Mouse (Mus musculus): ENCODE data around the gene Dennd1a. TPM values are rescaled to one million over a fixed set of nuclear protein-coding genes. Genes with fewer than 3 reads are reported as not detected.
A peak's percentile ranks its signal among the peaks of the same experiment; 100 is the strongest.

Gene Dennd1a
- total and polyA plus RNA-seq, 2 experiments = 13.0 to 14.5 TPM

DNA sequence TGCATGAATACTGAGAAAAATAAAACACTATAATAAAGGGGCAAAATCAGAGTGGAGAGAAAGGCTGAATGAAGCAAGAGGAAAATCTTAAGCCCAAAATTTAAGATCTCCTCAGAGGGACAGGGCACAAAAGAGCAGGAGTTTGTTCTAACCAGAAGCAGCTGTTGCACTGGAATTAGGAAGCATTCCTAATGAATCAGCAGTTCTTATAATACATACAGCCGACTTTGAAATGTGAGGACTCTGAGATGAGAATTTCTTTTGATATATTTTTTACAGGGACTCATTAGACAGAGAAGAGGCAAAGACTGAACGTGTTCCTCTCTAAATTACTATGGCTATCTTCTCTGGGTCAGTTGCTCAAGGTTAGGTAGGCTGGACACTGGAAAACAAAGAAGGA lies 212.7 kb downstream of the Dennd1a start:
- Histone ChIP-seq H3K4me3 (ENCODE audit: insufficient read depth, low read depth, low read length) (no peak overlapping the region), H3K9ac (ENCODE audit: low read depth, low read length) (no peak overlapping the region), H3K27me3 (ENCODE audit: control insufficient read depth, insufficient read depth, low read length) (no peaks in the 10 kb centered on the region), H3K27ac (replicated peaks; ENCODE audit: insufficient read depth, low read depth, low read length) (no peak overlapping the region), H3K4me1 (ENCODE audit: control insufficient read depth, insufficient read depth, low read length) (no peaks in the 10 kb centered on the region), H3K36me3 (ENCODE audit: control insufficient read depth, insufficient read depth, low read length) (no peaks in the 10 kb centered on the region), H3K79me2 (ENCODE audit: control insufficient read depth, insufficient read depth, low read length) (no peaks in the 10 kb centered on the region)
- no peak for DNase-seq (ENCODE audit: extremely low read depth, low read depth, low spot score)
- 65% methylated on average over 2 of the region's 2 CpGs for WGBS
- TF ChIP-seq POLR2A (IDR thresholded peaks at IDR 0.05; ENCODE audit: extremely low read depth, insufficient read depth, low read length) (no peak), CTCF (IDR thresholded peaks at IDR 0.05; ENCODE audit: low read depth, low read length) (no peak)

DNA sequence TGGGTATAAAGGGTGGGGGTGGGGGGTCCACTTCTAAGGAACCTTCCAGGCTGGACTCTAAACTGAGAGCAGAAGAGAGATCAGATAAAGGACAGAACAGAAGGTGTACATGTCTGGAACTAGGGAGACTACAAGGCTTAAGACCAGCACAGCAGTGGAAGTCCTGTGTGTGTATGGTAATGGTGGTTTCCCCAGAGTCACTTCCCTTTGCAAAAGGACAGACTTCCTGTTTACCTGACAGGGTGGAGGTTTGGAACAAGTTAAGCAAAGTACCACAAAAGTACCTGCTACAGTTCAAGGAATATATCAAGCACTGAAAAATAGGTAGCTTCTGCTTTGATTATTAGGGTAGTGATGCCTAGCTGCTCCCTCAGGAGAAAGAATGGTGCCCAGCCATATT lies 215.1 kb downstream of the Dennd1a start:
- DNase-seq (ENCODE audit: extremely low read depth, low read depth, low spot score) = no peak
- no peak overlapping the region for H3K27ac ChIP-seq (replicated peaks; ENCODE audit: insufficient read depth, low read depth, low read length)

DNA sequence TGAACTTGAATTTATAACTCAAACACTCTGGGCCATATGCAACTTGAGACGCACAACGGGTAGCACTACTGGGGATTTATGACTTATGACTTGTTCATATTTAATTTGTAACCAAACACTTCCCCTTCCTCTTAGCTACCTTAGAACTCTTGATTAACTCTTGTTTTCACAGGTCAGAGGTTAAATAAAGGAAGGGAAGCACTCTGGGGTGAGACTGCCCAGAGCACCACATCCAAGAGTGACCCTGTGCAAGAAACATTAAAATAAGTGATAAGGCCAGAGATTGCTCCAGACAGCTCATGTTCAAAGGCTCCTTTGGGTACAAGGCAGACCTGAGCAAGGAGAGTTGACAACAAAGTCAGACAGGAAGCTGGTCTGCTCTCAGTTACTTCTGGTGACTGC lies 219.0 kb downstream of the Dennd1a start:
- Histone ChIP-seq H3K4me3 (ENCODE audit: insufficient read depth, low read depth, low read length) (no peak overlapping the region), H3K79me2 (ENCODE audit: control insufficient read depth, insufficient read depth, low read length) (no peaks in the 10 kb centered on the region; the same call in 1 of the 2 replicates), H3K27ac (replicated peaks; ENCODE audit: insufficient read depth, low read depth, low read length) (no peak overlapping the region), H3K36me3 (ENCODE audit: control insufficient read depth, insufficient read depth, low read length) (no peaks in the 10 kb centered on the region), H3K4me1 (ENCODE audit: control insufficient read depth, insufficient read depth, low read length) (no peaks in the 10 kb centered on the region; the same call in none of the 2 replicates), H3K27me3 (ENCODE audit: control insufficient read depth, insufficient read depth, low read length) (no peaks in the 10 kb centered on the region), H3K9ac (ENCODE audit: low read depth, low read length) (no peak overlapping the region)
- no peak for TF ChIP-seq POLR2A (IDR thresholded peaks at IDR 0.05; ENCODE audit: extremely low read depth, insufficient read depth, low read length)
- no peak for TF ChIP-seq CTCF (IDR thresholded peaks at IDR 0.05; ENCODE audit: low read depth, low read length)
- WGBS = 63% methylated on average over 2 of the region's 2 CpGs
- no peak for DNase-seq (ENCODE audit: extremely low read depth, low read depth, low spot score)

More for the DNA sequence above, 215.1 kb downstream of the Dennd1a start:
- Histone ChIP-seq H3K4me1 (ENCODE audit: control insufficient read depth, insufficient read depth, low read length) (no peaks in the 10 kb centered on the region; the same call in none of the 2 replicates), H3K4me3 (ENCODE audit: insufficient read depth, low read depth, low read length) (no peak overlapping the region), H3K79me2 (ENCODE audit: control insufficient read depth, insufficient read depth, low read length) (no peaks in the 10 kb centered on the region), H3K9ac (ENCODE audit: low read depth, low read length) (no peak overlapping the region), H3K36me3 (ENCODE audit: control insufficient read depth, insufficient read depth, low read length) (no peaks in the 10 kb centered on the region), H3K27me3 (ENCODE audit: control insufficient read depth, insufficient read depth, low read length) (no peaks in the 10 kb centered on the region)
- TF ChIP-seq CTCF (IDR thresholded peaks at IDR 0.05; ENCODE audit: low read depth, low read length) = no peak
- no peak for TF ChIP-seq POLR2A (IDR thresholded peaks at IDR 0.05; ENCODE audit: extremely low read depth, insufficient read depth, low read length)

DNA sequence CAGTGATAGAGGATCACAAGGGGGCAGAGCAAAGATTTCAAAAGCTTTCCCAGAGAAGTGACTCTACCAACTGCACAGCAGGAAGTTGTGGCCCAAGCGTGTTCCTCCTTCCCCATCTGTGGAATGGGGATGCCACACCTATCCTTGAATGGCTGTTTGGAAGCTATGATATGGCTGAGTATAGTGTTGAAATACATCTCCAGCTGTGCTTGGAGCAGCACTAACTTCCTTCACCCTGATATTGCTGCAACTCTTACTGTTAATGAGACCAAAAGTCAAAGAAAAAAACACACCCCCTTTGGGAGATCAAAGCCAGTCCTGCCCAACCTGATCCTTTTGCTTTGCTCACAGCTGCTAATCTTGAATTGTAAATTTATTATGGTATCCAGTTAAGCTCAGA lies 221.3 kb downstream of the Dennd1a start:
- Histone ChIP-seq H3K27ac (replicated peaks; ENCODE audit: insufficient read depth, low read depth, low read length) (no peak overlapping the region), H3K36me3 (ENCODE audit: control insufficient read depth, insufficient read depth, low read length) (no peaks in the 10 kb centered on the region), H3K9ac (ENCODE audit: low read depth, low read length) (no peak overlapping the region), H3K4me3 (ENCODE audit: insufficient read depth, low read depth, low read length) (no peak overlapping the region), H3K27me3 (ENCODE audit: control insufficient read depth, insufficient read depth, low read length) (no peaks in the 10 kb centered on the region), H3K4me1 (ENCODE audit: control insufficient read depth, insufficient read depth, low read length) (no peaks in the 10 kb centered on the region; the same call in none of the 2 replicates), H3K79me2 (ENCODE audit: control insufficient read depth, insufficient read depth, low read length) (no peaks in the 10 kb centered on the region; the same call in 1 of the 2 replicates)
- 82% methylated on average over 1 of the region's 1 CpGs for WGBS
- TF ChIP-seq CTCF (IDR thresholded peaks at IDR 0.05; ENCODE audit: low read depth, low read length) (no peak), POLR2A (IDR thresholded peaks at IDR 0.05; ENCODE audit: extremely low read depth, insufficient read depth, low read length) (no peak)
- no peak for DNase-seq (ENCODE audit: extremely low read depth, low read depth, low spot score)

DNA sequence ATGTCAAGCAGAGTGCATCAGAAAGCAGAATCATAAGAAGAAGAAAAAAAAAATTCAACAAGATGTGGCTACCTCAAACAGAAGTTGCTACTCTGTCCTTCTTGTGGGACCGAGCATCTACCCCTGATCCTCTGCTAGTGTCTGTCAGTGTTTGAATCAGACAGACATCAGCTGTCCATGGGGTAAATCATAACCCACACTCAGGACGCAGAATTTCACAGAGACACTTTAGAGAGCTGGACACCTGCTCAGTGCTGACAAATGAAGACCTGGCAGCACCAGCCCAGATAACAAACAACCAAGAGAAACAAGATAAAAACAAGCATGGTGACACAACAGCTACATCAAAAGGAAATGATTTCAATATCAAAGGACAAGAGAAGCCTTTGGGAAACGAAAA lies 222.9 kb downstream of the Dennd1a start:
- Histone ChIP-seq H3K27me3 (ENCODE audit: control insufficient read depth, insufficient read depth, low read length) (no peaks in the 10 kb centered on the region), H3K9ac (ENCODE audit: low read depth, low read length) (no peak overlapping the region), H3K79me2 (ENCODE audit: control insufficient read depth, insufficient read depth, low read length) (no peaks in the 10 kb centered on the region; the same call in 1 of the 2 replicates), H3K36me3 (ENCODE audit: control insufficient read depth, insufficient read depth, low read length) (no peaks in the 10 kb centered on the region), H3K4me1 (ENCODE audit: control insufficient read depth, insufficient read depth, low read length) (no peaks in the 10 kb centered on the region; the same call in none of the 2 replicates), H3K27ac (replicated peaks; ENCODE audit: insufficient read depth, low read depth, low read length) (no peak overlapping the region), H3K4me3 (ENCODE audit: insufficient read depth, low read depth, low read length) (no peak overlapping the region)
- 60% methylated on average over 3 of the region's 3 CpGs for WGBS
- DNase-seq (ENCODE audit: extremely low read depth, low read depth, low spot score) = no peak
- no peak for TF ChIP-seq POLR2A (IDR thresholded peaks at IDR 0.05; ENCODE audit: extremely low read depth, insufficient read depth, low read length)
- no peak for TF ChIP-seq CTCF (IDR thresholded peaks at IDR 0.05; ENCODE audit: low read depth, low read length)

DNA sequence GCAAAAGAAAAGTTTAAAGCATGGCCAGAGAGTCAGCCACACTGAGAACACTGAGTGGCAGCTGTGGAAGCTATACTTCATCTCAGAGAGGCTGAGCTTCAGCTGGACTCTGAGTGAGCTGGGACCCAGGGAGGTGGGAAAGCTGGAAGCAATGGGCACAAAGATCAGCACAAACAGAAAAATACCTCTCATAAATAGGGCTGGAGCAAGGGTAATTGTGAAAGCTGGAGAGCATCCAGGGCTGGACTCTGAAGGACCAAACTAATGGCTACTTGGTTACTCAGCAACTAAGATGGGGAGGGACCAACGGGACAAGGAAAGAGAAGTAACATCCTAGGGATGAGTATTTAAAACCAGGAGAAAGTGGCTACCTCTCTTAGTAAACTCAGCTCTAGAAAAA lies 225.0 kb downstream of the Dennd1a start:
- Histone ChIP-seq H3K27ac (replicated peaks; ENCODE audit: insufficient read depth, low read depth, low read length) (no peak overlapping the region), H3K9ac (ENCODE audit: low read depth, low read length) (no peak overlapping the region), H3K79me2 (ENCODE audit: control insufficient read depth, insufficient read depth, low read length) (no peaks in the 10 kb centered on the region; the same call in 1 of the 2 replicates), H3K4me3 (ENCODE audit: insufficient read depth, low read depth, low read length) (no peak overlapping the region), H3K27me3 (ENCODE audit: control insufficient read depth, insufficient read depth, low read length) (no peaks in the 10 kb centered on the region), H3K4me1 (ENCODE audit: control insufficient read depth, insufficient read depth, low read length) (no peaks in the 10 kb centered on the region; the same call in 1 of the 2 replicates), H3K36me3 (ENCODE audit: control insufficient read depth, insufficient read depth, low read length) (no peaks in the 10 kb centered on the region)
- TF ChIP-seq POLR2A (IDR thresholded peaks at IDR 0.05; ENCODE audit: extremely low read depth, insufficient read depth, low read length) = no peak
- 25% methylated on average over 1 of the region's 1 CpGs for WGBS
- DNase-seq (ENCODE audit: extremely low read depth, low read depth, low spot score) = peak; percentile 36

Data from liver, adult 2 months (tissue).